Mouse (Mus musculus) cortical plate, adult 2 months (tissue): ENCODE results near the gene Tigit.

Experiments used
- CTCF ChIP-seq: fragments of 200-500 bp; IDR thresholded peaks from 2 replicates; pipeline ENCODE4 v1.5.1; 2011; ENCODE audit warnings: mild to moderate bottlenecking, control low read depth, low read length; ENCODE audit not compliant: insufficient read depth; ENCODE audit errors: extremely low read depth
- POLR2A ChIP-seq: fragments of 200-500 bp; IDR thresholded peaks from 2 replicates; pipeline ENCODE4 v1.6.1; 2011; ENCODE audit warnings: mild to moderate bottlenecking, low read length, control low read depth; ENCODE audit not compliant: insufficient read depth; ENCODE audit errors: extremely low read depth

- TF ChIP-seq CTCF (no peak), POLR2A (no peak)
Measured at GRCm38 (mm10) chr16:43641230-43641629, 22.7 kb downstream of the Tigit start.
